Mouse (Mus musculus) ES-E14 (cell line): ENCODE data around the gene Elovl3.

Source experiments
- CHD2 ChIP-seq: IDR thresholded peaks from 2 replicates; pipeline ENCODE4 v1.6.1; 2014; ENCODE audit warnings: mild to moderate bottlenecking, low read depth, low read length, inconsistent platforms
- MAFK ChIP-seq: IDR thresholded peaks from 2 replicates; pipeline ENCODE4 v1.6.1; 2014; ENCODE audit warnings: mild to moderate bottlenecking, low read depth, low read length, inconsistent platforms; ENCODE audit not compliant: insufficient read depth
- ZC3H11A ChIP-seq: IDR thresholded peaks from 2 replicates; pipeline ENCODE4 v1.6.1; 2012; ENCODE audit warnings: low read depth, mild to moderate bottlenecking, inconsistent platforms, low read length, borderline replicate concordance
- ZNF384 ChIP-seq: IDR thresholded peaks from 2 replicates; pipeline ENCODE4 v1.6.1; 2012; ENCODE audit warnings: low read depth, low read length, inconsistent platforms

DNA sequence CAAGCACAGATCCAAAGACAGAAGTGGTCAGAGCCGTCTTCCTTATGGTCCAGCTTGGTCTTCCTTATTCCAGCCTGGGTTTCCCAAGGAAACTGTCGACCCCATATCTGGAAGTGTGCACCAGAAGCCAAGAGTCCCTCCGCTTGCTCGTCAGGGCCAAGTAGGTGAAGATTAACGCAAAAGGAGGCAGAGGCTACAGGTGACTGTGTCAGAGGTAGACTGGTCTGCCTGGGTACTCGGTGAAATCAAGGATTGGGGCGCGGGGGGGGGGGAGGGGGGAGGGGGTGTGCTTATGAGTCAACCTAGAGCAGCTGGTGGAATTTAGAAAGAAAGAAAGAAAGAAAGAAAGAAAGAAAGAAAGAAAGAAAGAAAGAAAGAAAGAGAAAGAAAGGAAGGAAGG is 414 bp upstream of the Elovl3 start:
- no peak for TF ChIP-seq MAFK
- TF ChIP-seq ZNF384 = no peak
- no peak for TF ChIP-seq CHD2
- no peak for TF ChIP-seq ZC3H11A
